Mouse (Mus musculus): ENCODE results near the gene Rprd1b. TPM values are rescaled to one million over a fixed set of nuclear protein-coding genes. Genes with fewer than 3 reads are reported as not detected.

The Rprd1b gene
- total RNA-seq, 2 experiments from 2014 or later: 23.2 to 29.3 TPM

GRCm38 (mm10) chr2:158078971-158079370 is 50.7 kb downstream of the Rprd1b start:
- DNase-seq (ENCODE audit: low spot score): no peak

- DNase-seq (ENCODE audit: low spot score): no peak
Observed at GRCm38 (mm10) chr2:158079843-158080395, 51.6 kb downstream of the Rprd1b start.

- DNase-seq (ENCODE audit: low spot score): no peak
Observed at GRCm38 (mm10) chr2:158080622-158081241, 52.4 kb downstream of the Rprd1b start.

- no peak for DNase-seq (ENCODE audit: low spot score)
Observed at GRCm38 (mm10) chr2:158084486-158084885, 56.2 kb downstream of the Rprd1b start.

GRCm38 (mm10) chr2:158090096-158090495 is 61.8 kb downstream of the Rprd1b start:
- no peak for DNase-seq (ENCODE audit: low spot score)

GRCm38 (mm10) chr2:158093345-158093744 is 65.0 kb downstream of the Rprd1b start:
- peak; percentile 63 for DNase-seq (ENCODE audit: low spot score)

- no peak for DNase-seq (ENCODE audit: low spot score)
Observed at GRCm38 (mm10) chr2:158094300-158094699, 66.0 kb downstream of the Rprd1b start.

GRCm38 (mm10) chr2:158094846-158095245 is 66.5 kb downstream of the Rprd1b start:
- DNase-seq (ENCODE audit: low spot score): no peak

- no peak for DNase-seq (ENCODE audit: low spot score)
Observed at GRCm38 (mm10) chr2:158097071-158097470, 68.8 kb downstream of the Rprd1b start.

- DNase-seq (ENCODE audit: low spot score): no peak
Observed at GRCm38 (mm10) chr2:158098730-158099129, 70.4 kb downstream of the Rprd1b start.

- no peak for DNase-seq (ENCODE audit: low spot score)
Observed at GRCm38 (mm10) chr2:158099537-158099936, 71.2 kb downstream of the Rprd1b start.

GRCm38 (mm10) chr2:158101768-158102167 is 73.5 kb downstream of the Rprd1b start:
- DNase-seq (ENCODE audit: low spot score): no peak

GRCm38 (mm10) chr2:158104966-158105365 is 76.7 kb downstream of the Rprd1b start:
- no peak for DNase-seq (ENCODE audit: low spot score)

GRCm38 (mm10) chr2:158105605-158106004 is 77.3 kb downstream of the Rprd1b start:
- no peak for DNase-seq (ENCODE audit: low spot score)

- DNase-seq (ENCODE audit: low spot score): peak; percentile 57
Observed at GRCm38 (mm10) chr2:158106947-158107587, 78.8 kb downstream of the Rprd1b start.

- DNase-seq (ENCODE audit: low spot score): no peak
Observed at GRCm38 (mm10) chr2:158109516-158109915, 81.2 kb downstream of the Rprd1b start.

GRCm38 (mm10) chr2:158113591-158114257 is 85.4 kb downstream of the Rprd1b start:
- peak; percentile 65 for DNase-seq (ENCODE audit: low spot score)

- no peak for DNase-seq (ENCODE audit: low spot score)
Observed at GRCm38 (mm10) chr2:158114931-158115330, 86.6 kb downstream of the Rprd1b start.

GRCm38 (mm10) chr2:158115838-158116453 is 87.6 kb downstream of the Rprd1b start:
- DNase-seq (ENCODE audit: low spot score): no peak

GRCm38 (mm10) chr2:158116653-158117052 is 88.4 kb downstream of the Rprd1b start:
- no peak for DNase-seq (ENCODE audit: low spot score)

GRCm38 (mm10) chr2:158119145-158119544 is 90.8 kb downstream of the Rprd1b start:
- DNase-seq (ENCODE audit: low spot score): no peak

- DNase-seq (ENCODE audit: low spot score): peak; percentile 40
Observed at GRCm38 (mm10) chr2:158120211-158120610, 91.9 kb downstream of the Rprd1b start.

All from gastrocnemius, adult 18-20 months (tissue).